Mouse (Mus musculus): ENCODE results near the gene Ccdc186. TPM values are rescaled to one million over a fixed set of nuclear protein-coding genes. Genes with fewer than 3 reads are reported as not detected.
A peak's percentile ranks its signal among the peaks of the same experiment; 100 is the strongest.

Gene Ccdc186
- polyA plus RNA-seq (2016; fragmentation: Nextera tagmentation; extraction: Ambion mirVana): 16.2 and 16.4 TPM in 2 replicates

DNA sequence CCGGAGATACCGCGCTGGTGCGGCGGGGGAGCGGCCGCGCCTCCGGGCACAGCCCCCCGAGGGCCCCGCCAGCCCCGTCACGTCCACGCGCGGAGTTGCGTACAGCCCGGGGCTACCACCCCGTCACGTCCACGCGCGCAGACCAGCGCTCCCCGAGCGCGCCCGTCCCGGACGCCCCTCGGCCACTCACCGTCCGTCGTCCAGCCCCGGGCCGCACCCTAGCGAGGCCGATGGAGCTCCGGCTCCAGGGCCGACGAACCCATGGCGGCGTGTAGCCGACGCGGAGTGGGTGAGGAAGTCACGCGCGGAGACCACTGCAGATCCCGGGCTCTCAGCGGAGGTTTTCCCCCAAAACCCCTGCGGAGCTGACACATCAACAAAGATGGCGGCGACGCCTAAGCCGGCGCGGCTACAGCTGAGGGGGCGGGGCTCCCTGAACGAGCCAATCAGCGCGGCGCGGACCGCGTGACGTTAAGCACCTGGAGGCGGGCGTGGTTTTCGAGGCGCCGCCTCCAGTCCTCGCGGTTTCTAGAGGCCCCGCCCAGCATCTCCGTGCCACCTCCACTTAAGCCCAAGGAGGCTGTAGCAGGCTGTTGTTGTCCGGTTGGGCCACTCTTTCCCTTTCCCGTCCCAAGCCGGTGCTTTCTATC, at the start of gene Ccdc186:
Ccdc186 (minus strand) TSS at position 393 of the 650 bp plus-strand sequence.
- H3K4me1 ChIP-seq: peaks cover 43% of the 10 kb centered on the region
- H3K4me3 ChIP-seq: peak within 1 kb of the TSS; percentile 99
- peak within 1 kb of the TSS; percentile 95 for H3K27ac ChIP-seq (replicated peaks)
- H3K27me3 ChIP-seq (replicated peaks; ENCODE audit: low read depth, poor library complexity, severe bottlenecking): peaks cover 23% of the 10 kb centered on the region
- H3K9me3 ChIP-seq: no peaks in the 10 kb centered on the region; the same call in 1 of the 2 replicates
- DNase-seq (ENCODE audit: low spot score): peak; percentile 98
- under 1% methylated on average over 79 of the region's 79 CpGs for WGBS
- 0 out of 2 replicates have a peak, but pooled peaks cover 4% of the 10 kb centered on the region for H3K36me3 ChIP-seq (replicated peaks)

DNA sequence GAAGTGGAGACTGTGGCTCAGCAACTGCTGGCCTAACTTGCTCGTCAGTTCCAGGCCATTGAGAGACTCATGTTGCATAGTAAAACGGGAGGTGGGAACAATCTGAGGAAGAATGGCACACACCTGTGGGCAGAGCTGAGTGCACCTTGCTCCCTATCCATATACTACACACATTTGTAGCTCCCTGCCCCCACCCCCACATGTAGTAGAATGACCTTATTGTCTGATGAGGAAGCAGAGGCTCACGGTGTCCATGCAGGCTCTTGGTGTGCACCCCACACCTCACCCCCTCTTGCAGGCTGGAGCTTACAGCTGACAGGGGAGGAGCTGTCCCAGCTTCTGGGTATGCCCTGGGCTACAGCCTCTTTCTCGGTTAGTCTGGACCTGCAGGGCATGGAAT, 45.7 kb upstream of the Ccdc186 start:
- Histone ChIP-seq H3K4me1 (peaks cover 10% of the 10 kb centered on the region), H3K4me3 (no peak overlapping the region), H3K36me3 (replicated peaks) (no peaks in the 10 kb centered on the region), H3K9me3 (no peaks in the 10 kb centered on the region), H3K27ac (replicated peaks) (no peak overlapping the region), H3K27me3 (replicated peaks; ENCODE audit: low read depth, poor library complexity, severe bottlenecking) (peaks cover 34% of the 10 kb centered on the region)
- DNase-seq (ENCODE audit: low spot score): no peak
- 66% methylated on average over 4 of the region's 4 CpGs for WGBS

DNA sequence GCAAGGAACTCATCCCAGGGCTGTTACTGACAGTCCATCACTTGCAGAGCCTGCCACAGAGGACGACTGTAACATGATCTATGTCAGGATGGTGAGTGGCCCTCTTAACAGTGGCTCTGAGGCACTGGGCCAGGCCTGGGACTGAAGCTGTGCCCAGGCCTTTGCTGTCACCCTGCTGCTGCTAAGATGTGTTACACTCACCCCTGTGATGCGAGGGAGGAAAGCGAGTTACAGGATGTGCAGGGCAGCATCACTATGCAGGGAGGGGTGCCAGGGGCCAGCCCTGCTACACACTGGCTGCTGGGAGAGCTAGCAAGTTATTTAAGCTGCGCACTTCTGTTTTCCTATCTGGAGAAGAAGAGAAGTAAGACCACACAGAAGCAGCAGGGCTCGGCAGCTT, 34.5 kb upstream of the Ccdc186 start:
- Histone ChIP-seq H3K4me3 (no peak overlapping the region), H3K27ac (replicated peaks) (peak overlapping the region; percentile 65), H3K9me3 (no peaks in the 10 kb centered on the region), H3K4me1 (peaks cover 28% of the 10 kb centered on the region), H3K36me3 (replicated peaks) (no peaks in the 10 kb centered on the region), H3K27me3 (replicated peaks; ENCODE audit: low read depth, poor library complexity, severe bottlenecking) (0 out of 2 replicates have a peak, but pooled peaks cover 3% of the 10 kb centered on the region)
- 42% methylated on average over 5 of the region's 5 CpGs for WGBS
- peak; percentile 34 for DNase-seq (ENCODE audit: low spot score)

DNA sequence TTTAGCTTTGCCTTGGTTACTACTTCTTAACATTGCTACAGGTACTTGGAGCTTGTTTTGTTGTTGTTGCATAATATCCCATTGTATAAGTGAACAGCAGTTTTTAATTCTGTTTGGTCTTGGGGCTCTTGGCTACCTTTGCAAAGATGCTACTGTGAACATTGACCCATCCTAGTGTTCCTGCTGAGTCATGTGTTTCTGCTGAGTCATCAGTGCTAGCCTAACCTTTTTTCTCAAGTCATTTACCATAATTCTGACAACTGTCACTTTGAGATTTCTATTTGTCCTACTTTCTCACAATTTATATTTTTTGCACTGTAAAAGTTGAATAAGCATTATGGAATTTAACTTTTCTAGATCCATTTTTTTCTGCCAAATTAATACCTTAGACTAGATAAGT, 30.6 kb upstream of the Ccdc186 start:
- Histone ChIP-seq H3K27ac (replicated peaks) (no peak overlapping the region), H3K36me3 (replicated peaks) (no peaks in the 10 kb centered on the region), H3K4me3 (no peak overlapping the region), H3K9me3 (no peaks in the 10 kb centered on the region), H3K4me1 (peaks cover 13% of the 10 kb centered on the region), H3K27me3 (replicated peaks; ENCODE audit: low read depth, poor library complexity, severe bottlenecking) (no peaks in the 10 kb centered on the region)
- no peak for DNase-seq (ENCODE audit: low spot score)

DNA sequence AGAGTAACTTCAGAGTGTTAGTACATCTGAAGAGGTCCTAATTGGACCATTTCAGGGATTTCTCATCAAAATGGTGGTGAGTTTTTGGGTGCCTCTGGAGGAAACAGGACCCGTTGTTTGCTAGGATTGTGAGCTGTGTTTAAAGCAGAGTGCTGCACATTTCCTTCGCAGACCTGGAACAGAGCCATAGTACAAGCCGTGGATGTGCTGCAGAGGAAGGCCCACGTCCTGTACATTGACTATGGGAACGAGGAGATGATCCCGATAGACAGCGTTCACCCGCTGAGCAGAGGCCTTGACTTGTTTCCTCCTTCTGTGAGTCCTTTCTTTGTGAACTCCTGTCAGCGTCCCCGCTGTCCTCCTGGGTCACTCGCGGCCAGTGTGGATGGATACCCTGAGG, 21.0 kb upstream of the Ccdc186 start:
- Histone ChIP-seq H3K4me3 (no peak overlapping the region), H3K27ac (replicated peaks) (no peak overlapping the region), H3K4me1 (peaks cover 9% of the 10 kb centered on the region; the same call in 1 of the 2 replicates), H3K9me3 (peaks cover 7% of the 10 kb centered on the region; the same call in 1 of the 2 replicates), H3K27me3 (replicated peaks; ENCODE audit: low read depth, poor library complexity, severe bottlenecking) (no peaks in the 10 kb centered on the region), H3K36me3 (replicated peaks) (0 out of 2 replicates have a peak, but pooled peaks cover 2% of the 10 kb centered on the region)
- 77% methylated on average over 12 of the region's 12 CpGs for WGBS
- no peak for DNase-seq (ENCODE audit: low spot score)

DNA sequence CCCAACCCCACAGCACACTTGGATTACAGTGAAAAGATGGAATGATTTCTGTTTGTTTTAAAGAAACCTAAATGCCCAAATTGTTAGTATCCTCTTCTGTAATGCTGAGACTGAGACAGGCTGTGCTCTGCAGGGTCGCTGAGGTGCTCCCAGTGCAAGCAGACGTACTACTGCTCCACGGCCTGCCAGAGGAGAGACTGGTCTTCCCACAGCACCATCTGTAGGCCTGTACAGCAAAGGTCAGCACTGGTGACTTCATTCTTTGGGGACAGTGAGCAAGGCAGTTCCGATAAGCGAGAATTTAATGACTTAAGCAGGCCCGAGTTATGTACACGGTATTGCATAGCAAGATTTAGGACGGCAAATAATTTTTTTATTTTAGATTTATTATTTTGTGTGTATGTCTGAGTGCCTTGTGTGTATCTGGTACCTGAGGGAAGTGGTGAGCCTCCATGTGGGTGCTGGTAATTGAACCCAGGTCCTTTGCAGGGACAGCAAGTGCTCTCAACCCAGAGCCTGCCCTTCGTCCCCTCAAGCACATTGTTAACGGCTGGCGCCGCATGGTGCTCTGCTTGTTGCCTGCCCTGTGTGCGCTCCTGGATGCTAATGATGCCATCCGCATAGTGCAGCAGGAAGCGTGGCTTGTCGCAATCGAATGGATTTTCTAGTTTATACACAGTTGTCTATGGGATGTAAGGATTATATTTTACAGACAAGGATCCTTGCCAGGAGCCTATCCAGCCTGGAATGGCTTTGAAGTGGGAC, 17.1 kb upstream of the Ccdc186 start:
- 74% methylated on average over 17 of the region's 17 CpGs for WGBS
- Histone ChIP-seq H3K27me3 (replicated peaks; ENCODE audit: low read depth, poor library complexity, severe bottlenecking) (no peaks in the 10 kb centered on the region), H3K4me1 (peaks cover 9% of the 10 kb centered on the region; the same call in 1 of the 2 replicates), H3K27ac (replicated peaks) (peak overlapping the region; percentile 57), H3K36me3 (replicated peaks) (no peaks in the 10 kb centered on the region), H3K9me3 (no peaks in the 10 kb centered on the region), H3K4me3 (no peak overlapping the region)
- DNase-seq (ENCODE audit: low spot score): peak; percentile 31

DNA sequence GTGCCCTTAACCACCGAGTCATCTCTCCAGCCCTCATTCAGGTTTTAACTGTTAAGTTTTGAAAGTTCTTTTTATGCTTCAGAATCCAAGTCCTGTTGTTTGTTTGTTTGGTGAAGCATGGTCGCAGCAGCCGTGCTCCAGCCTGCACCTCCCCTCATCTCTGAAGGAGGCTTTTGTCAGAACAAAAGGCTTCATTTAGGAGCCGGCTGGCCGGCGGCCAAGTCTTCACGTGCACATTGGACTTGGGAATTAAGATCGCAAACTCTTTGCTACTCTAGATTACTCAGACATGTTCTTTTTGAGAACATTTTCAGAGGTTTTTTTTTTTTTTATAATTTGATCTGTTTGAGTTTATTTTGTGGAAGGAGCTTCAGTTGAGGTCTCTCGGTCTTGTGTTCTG, 13.3 kb upstream of the Ccdc186 start:
- 0 out of 2 replicates have a peak, but pooled peaks cover 4% of the 10 kb centered on the region for H3K27me3 ChIP-seq (replicated peaks; ENCODE audit: low read depth, poor library complexity, severe bottlenecking)
- no peaks in the 10 kb centered on the region for H3K9me3 ChIP-seq
- WGBS: 64% methylated on average over 9 of the region's 9 CpGs
- H3K27ac ChIP-seq (replicated peaks): no peak overlapping the region
- H3K36me3 ChIP-seq (replicated peaks): no peaks in the 10 kb centered on the region
- H3K4me3 ChIP-seq: no peak overlapping the region
- H3K4me1 ChIP-seq: peaks cover 9% of the 10 kb centered on the region; the same call in 1 of the 2 replicates
- no peak for DNase-seq (ENCODE audit: low spot score)

DNA sequence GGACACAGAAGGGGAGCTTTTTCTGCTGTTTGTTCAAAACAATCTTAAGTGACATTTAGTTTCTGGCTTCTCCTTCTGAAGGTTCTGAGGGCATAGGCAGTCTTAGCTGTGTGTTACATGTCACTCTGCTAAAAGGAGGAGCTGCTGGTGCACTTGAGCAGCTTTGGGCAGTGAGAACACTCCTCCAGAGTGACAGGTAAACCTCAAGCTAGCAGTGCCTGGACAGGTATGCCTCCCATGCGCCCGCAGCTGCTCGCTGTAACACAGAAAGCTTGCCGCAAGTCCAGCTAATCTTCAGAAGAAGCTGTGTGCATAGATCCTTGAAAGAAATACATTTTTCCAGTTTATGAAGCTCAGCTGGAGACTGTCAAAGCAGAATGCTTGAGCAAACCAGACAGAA, 8.2 kb upstream of the Ccdc186 start:
- WGBS: 95% methylated on average over 4 of the region's 4 CpGs
- no peak for DNase-seq (ENCODE audit: low spot score)
- H3K27me3 ChIP-seq (replicated peaks; ENCODE audit: low read depth, poor library complexity, severe bottlenecking): peaks cover 28% of the 10 kb centered on the region

DNA sequence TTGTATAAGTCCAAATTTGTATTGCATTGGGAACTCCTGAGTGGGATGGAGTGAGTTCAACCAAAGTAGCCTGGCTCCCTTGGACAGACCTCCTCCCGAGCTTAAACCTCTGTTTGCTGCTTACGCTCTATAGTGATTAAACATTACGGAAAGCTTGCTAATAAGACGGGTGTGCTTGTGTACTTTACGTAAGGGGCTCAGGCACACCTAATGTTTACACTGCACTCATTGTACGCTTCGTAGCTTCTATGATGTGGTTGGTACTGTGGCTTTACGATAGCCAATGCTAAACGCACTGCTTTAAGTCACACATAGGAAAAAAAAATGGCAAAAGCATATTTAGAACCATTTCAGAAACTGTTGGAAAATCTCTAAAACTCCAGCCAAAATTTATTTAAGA, 7.3 kb upstream of the Ccdc186 start:
- no peak for DNase-seq (ENCODE audit: low spot score)
- H3K36me3 ChIP-seq (replicated peaks): no peaks in the 10 kb centered on the region
- 91% methylated on average over 9 of the region's 9 CpGs for WGBS
- H3K9me3 ChIP-seq: no peaks in the 10 kb centered on the region; the same call in 1 of the 2 replicates
- H3K4me1 ChIP-seq: peaks cover 7% of the 10 kb centered on the region
- no peak overlapping the region for H3K27ac ChIP-seq (replicated peaks)
- H3K27me3 ChIP-seq (replicated peaks; ENCODE audit: low read depth, poor library complexity, severe bottlenecking): peaks cover 29% of the 10 kb centered on the region
- H3K4me3 ChIP-seq: no peak overlapping the region

More for the DNA sequence above, 8.2 kb upstream of the Ccdc186 start:
- H3K4me3 ChIP-seq: no peak overlapping the region
- no peaks in the 10 kb centered on the region; the same call in 1 of the 2 replicates for H3K9me3 ChIP-seq
- H3K27ac ChIP-seq (replicated peaks): no peak overlapping the region
- H3K4me1 ChIP-seq: peaks cover 7% of the 10 kb centered on the region
- no peaks in the 10 kb centered on the region for H3K36me3 ChIP-seq (replicated peaks)

DNA sequence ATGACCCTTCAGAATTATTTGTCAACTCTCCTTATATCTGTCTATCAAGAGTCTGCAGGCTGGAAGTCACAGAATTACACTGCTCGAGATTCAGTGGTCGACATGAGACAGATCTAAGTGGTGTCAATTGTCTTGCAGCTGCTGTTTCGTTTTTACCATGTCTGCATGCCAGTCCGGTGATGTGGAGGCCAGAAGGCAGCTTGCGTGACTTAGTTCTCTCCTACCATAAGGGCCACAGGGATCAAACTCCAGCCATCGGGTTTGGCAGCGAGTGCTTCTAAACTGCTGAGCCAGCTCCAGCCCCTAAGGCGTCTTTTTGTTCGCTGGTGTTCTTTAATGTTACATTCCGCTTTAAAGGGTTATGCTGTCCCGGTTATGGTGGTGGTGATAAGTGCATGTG, 6.3 kb upstream of the Ccdc186 start:
- H3K9me3 ChIP-seq: no peaks in the 10 kb centered on the region; the same call in 1 of the 2 replicates
- H3K36me3 ChIP-seq (replicated peaks): no peaks in the 10 kb centered on the region
- 81% methylated on average over 11 of the region's 11 CpGs for WGBS
- H3K4me1 ChIP-seq: peaks cover 7% of the 10 kb centered on the region
- DNase-seq (ENCODE audit: low spot score): no peak
- H3K27ac ChIP-seq (replicated peaks): no peak overlapping the region
- no peak overlapping the region for H3K4me3 ChIP-seq
- H3K27me3 ChIP-seq (replicated peaks; ENCODE audit: low read depth, poor library complexity, severe bottlenecking): peaks cover 29% of the 10 kb centered on the region

DNA sequence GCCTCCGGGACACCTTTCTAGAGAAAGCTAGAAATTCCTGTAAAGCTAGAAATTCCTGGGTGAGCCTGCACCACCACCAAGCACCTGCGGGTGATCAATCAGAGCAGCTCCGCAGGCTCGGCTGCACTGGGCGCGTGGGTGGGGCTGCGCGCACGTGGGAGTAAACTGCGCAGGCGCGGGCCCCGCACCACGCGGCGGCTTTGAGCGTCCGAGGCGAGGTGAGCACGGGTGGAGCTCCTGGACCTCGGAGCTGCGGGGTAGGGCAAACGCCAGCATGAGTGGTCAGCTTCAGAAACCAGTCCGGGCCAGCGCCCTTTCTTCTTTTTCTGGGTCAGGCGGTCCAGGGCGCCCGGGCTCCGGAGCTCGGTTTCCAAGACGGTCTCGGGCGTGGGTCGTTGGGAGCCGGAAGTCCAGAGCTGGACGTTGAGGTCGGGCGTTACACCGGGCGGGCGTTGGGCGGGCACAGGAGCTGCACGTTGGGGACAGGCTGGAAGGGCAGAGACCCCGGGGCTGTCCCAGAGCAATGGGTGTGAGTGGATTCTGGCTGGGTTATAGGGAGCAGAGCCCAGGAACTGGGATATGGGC, 4.1 kb upstream of the Ccdc186 start, which contains the start of gene Tdrd1:
Tdrd1 (plus strand) TSS at position 163 of the 585 bp plus-strand sequence.
- Histone ChIP-seq H3K4me3 (peak within 1 kb of the TSS; percentile 31), H3K27me3 (replicated peaks; ENCODE audit: low read depth, poor library complexity, severe bottlenecking) (peaks cover 31% of the 10 kb centered on the region), H3K27ac (replicated peaks) (0 out of 2 replicates have a peak within 1 kb of the TSS, but pooled peaks have one; percentile 35), H3K36me3 (replicated peaks) (no peaks in the 10 kb centered on the region), H3K4me1 (peaks cover 14% of the 10 kb centered on the region), H3K9me3 (no peaks in the 10 kb centered on the region; the same call in 1 of the 2 replicates)
- 62% methylated on average over 44 of the region's 44 CpGs for WGBS
- peak; percentile 36 for DNase-seq (ENCODE audit: low spot score)

DNA sequence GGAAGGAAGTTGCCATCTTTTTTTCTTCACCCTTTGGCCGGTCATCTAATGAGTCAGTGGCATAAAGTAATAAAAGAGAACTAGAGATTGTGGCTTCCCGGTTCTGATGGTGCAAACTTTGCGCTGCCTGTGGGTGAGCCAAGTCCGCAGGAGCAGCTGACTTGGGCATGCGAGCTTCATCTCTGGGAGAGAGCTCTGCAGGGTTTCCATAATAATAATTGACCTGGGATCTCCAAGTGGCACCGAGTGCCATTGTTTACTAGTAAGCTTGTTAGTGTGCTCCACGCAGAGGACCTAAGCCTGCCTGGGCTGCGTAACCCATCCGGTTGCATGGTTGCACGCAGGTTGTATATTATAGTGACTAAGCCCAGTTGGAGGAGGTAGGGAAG, 452 bp upstream of the Ccdc186 start:
- Histone ChIP-seq H3K27ac (replicated peaks) (peak overlapping the region; percentile 95), H3K9me3 (no peaks in the 10 kb centered on the region; the same call in 1 of the 2 replicates), H3K4me3 (peak overlapping the region; percentile 99), H3K27me3 (replicated peaks; ENCODE audit: low read depth, poor library complexity, severe bottlenecking) (peaks cover 28% of the 10 kb centered on the region), H3K4me1 (peaks cover 37% of the 10 kb centered on the region), H3K36me3 (replicated peaks) (0 out of 2 replicates have a peak, but pooled peaks cover 4% of the 10 kb centered on the region)
- 26% methylated on average over 10 of the region's 10 CpGs for WGBS
- DNase-seq (ENCODE audit: low spot score): no peak

Measured in embryonic facial prominence, embryonic 10.5 days (tissue).